Mouse (Mus musculus) granulocyte monocyte progenitor cell, adult 5-6 weeks (primary cell): Measurements from ENCODE around the gene 4931428L18Rik. TPM values are rescaled to one million over a fixed set of nuclear protein-coding genes. Genes with fewer than 3 reads are reported as not detected.

ENCODE experiments used
- ATAC-seq: replicated peaks from 2 replicates; pipeline ENCODE4 v1.8.0; 2016; ENCODE audit warnings: mild to moderate bottlenecking, moderate TSS enrichment, inconsistent platforms; ENCODE audit not compliant: poor library complexity, severe bottlenecking
- total RNA-seq, 2 experiments: library from RNA; stranded (forward) in 1 of 2; stranded (reverse) in 1 of 2; fragments of 200-712, 200-1000 nt in 1 of 2; fragments of >200 nt in 1 of 2; fragmentation: Nextera tagmentation in 1 of 2; gene quantifications; 2 replicates each; pipeline ENCODE4 v1.2.3; 2014 to 2017

Gene 4931428L18Rik
- total RNA-seq, 2 experiments from 2014 or later, result not detected

GRCm38 (mm10) chr1:31153793-31154349 is 68.6 kb downstream of the 4931428L18Rik start:
- ATAC-seq, result peak; percentile 99

- ATAC-seq, result no peak
These were observed 69.6 kb downstream of the 4931428L18Rik start for GRCm38 (mm10) chr1:31152799-31153426.

DNA sequence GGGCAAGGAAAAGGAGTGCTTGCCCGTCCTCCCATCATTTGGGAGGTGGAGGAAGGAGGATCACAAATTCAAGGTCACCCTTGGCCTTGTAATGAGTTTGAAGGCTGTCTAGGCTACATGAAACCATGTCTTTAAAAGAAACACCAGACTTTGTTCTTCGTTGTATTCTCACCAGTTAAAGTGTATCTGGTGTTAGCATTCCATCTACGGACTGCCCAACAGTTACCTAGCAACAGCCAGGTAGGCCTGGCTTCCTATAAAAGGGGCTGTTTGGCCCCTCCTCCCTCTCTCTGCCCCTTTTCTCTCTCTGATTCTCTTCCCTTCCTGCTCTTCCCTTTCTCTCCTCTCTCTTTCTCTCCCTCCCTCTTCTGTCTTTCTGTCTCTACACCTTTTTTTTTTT is 71.9 kb downstream of the 4931428L18Rik start:
- no peak for ATAC-seq

- 0 out of 2 replicates have a peak, but pooled peaks have one; percentile 4 for ATAC-seq
These were observed 72.8 kb downstream of the 4931428L18Rik start for GRCm38 (mm10) chr1:31149671-31150070.

DNA sequence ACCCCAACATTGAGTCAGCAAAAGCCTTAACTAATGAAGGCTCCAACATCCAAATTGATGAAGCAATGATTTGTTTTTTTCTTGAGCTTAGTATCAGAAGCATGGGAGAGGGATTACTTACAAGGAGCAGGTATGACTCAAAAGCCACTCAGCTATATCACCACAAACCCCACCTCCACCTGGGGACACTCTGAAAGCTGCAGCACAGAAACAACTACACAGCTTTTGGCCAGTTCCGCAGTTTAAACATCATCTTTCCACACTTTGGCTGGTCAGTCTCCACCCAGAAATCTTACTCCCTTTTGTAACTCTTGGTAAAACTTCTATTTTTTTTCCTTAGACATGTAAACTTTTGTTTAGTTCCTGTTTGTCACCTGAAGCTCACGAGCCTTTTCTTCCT is 78.9 kb downstream of the 4931428L18Rik start:
- 0 out of 2 replicates have a peak, but pooled peaks have one; percentile 7 for ATAC-seq

GRCm38 (mm10) chr1:31142288-31143094 is 80.0 kb downstream of the 4931428L18Rik start:
- peak; percentile 88 for ATAC-seq

GRCm38 (mm10) chr1:31138387-31138786 is 84.1 kb downstream of the 4931428L18Rik start:
- no peak for ATAC-seq

- no peak for ATAC-seq
These were observed 109.0 kb downstream of the 4931428L18Rik start for GRCm38 (mm10) chr1:31113466-31113865.

GRCm38 (mm10) chr1:31107961-31108360 is 114.5 kb downstream of the 4931428L18Rik start:
- ATAC-seq, result peak; percentile 78

GRCm38 (mm10) chr1:31102863-31103657 is 119.4 kb downstream of the 4931428L18Rik start:
- ATAC-seq, result peak; percentile 40; the same call in 1 of the 2 replicates

DNA sequence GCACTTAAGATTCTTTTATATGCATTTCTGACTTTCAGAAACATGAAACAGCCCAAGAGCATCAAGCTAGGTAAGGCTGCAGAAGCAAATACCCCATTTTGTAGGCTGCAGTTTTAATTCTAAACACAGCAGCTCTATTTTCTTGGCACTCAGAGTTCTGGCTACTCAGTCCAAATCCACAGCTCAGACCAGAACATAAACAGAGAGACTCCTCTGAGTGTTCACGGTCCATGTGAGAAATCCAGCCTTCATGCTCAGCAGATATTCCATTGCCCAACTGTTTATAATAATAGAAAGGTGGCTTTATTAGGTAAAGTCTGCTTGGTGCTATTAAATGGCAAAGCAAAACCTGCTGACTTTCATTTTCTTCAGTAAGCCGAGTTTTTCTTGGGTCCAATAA is 120.2 kb downstream of the 4931428L18Rik start:
- no peak for ATAC-seq

- no peak for ATAC-seq
These were observed 125.3 kb downstream of the 4931428L18Rik start for GRCm38 (mm10) chr1:31097208-31097607.

GRCm38 (mm10) chr1:31096466-31096793 is 126.1 kb downstream of the 4931428L18Rik start:
- no peak for ATAC-seq

- ATAC-seq, result no peak
These were observed 126.6 kb downstream of the 4931428L18Rik start for GRCm38 (mm10) chr1:31095706-31096465.

DNA sequence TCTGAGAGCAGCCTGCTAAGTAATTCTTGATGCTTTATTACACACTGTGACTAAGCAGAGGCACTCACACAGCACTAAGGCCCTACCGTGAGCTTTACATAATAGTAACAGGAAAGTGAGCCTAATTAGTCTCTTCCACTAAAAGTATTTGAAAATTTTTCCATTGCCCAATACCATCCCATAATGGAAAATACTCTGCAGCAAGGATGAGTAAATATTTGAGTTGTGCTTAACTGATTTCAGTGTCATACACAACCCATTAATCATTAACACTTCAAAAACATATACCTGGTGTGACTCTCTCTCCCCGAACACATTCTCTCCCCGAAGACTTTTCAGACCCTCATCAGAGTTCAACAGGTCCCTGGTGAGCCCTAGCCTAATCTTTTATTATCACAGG is 127.7 kb downstream of the 4931428L18Rik start:
- ATAC-seq, result no peak

DNA sequence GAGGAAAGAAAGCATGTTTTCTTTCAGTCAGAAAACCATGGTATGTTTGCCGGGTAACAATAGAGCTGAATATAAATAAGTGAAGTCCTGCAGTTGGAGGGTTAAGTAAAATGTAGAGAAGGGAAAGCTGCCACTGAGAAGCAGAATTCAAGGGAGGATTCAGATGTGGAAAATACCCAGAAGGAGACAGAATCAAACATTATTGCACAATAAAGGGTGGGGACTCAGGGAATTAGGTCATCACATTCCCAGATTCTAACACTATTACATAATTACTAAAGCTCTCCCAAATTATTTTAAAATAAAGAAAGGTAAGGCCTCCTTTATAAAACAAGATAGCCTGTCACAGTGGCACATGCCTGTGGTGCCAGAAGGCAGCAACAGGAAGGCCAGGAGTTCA is 128.5 kb downstream of the 4931428L18Rik start:
- ATAC-seq, result no peak

DNA sequence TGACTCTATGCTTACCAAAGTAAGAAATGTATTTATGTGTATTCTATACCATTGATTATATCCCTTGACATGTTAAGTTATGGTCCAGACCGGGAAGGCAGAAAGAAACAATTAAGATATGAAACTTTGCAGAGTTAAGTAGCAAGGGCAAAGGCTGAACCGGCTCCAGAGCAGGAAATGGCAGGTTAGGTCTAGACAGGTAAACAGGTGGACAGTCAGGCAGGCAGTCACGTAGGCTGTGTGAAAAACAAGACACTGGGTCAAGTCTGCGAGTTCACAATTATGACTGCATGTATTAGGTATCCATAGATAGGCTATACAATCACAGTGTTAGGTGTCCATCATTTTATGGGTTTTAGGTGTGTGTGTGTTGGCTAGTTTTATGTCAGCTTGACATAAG is 133.8 kb downstream of the 4931428L18Rik start:
- ATAC-seq, result no peak

GRCm38 (mm10) chr1:31072523-31073370 is 149.7 kb downstream of the 4931428L18Rik start:
- ATAC-seq, result no peak

DNA sequence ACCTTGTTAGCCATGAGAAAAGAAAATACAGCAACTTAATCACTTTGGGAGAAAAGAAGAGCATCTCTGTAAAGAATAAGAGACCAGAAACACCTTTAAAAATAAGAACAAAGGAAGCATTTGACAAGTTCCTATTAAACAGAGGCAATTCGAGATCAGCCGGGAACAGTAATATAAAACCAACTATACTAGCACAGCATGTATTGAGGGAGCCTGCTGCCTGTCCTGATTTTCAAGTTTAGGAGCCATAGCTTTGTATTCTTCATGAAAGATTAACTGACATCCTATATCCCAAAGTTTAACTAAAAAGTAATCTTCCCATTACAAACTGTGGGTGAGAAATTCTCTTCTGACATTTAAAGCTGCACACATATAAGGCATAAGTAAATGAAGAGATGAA is 151.3 kb downstream of the 4931428L18Rik start:
- ATAC-seq, result no peak
